Mouse (Mus musculus) olfactory bulb, adult 2 months (tissue): ENCODE data around the gene Ppard. TPM values are rescaled to one million over a fixed set of nuclear protein-coding genes. Genes with fewer than 3 reads are reported as not detected.

ENCODE experiments used
- H3K27ac ChIP-seq: fragments of 200-500 bp; 2 replicates; pipeline ENCODE4 v1.5.1; 2012; ENCODE audit warnings: low read depth, low read length; ENCODE audit not compliant: insufficient read depth
- H3K4me1 ChIP-seq: fragments of 200-500 bp; 2 replicates; pipeline ENCODE4 v1.6.1; 2012; ENCODE audit warnings: low read length; ENCODE audit not compliant: control insufficient read depth, insufficient read depth
- H3K4me3 ChIP-seq: fragments of 200-500 bp; 2 replicates; pipeline ENCODE4 v1.5.1; 2012; ENCODE audit warnings: mild to moderate bottlenecking, low read depth, low read length, moderate library complexity; ENCODE audit not compliant: insufficient read depth
- CTCF ChIP-seq: fragments of 200-500 bp; IDR thresholded peaks from 2 replicates; pipeline ENCODE4 v1.5.1; 2012; ENCODE audit warnings: low read depth, mild to moderate bottlenecking, low read length, moderate library complexity; ENCODE audit not compliant: insufficient read depth
- POLR2A ChIP-seq: fragments of 200-500 bp; IDR thresholded peaks from 2 replicates; pipeline ENCODE4 v1.6.1; 2012; ENCODE audit warnings: mild to moderate bottlenecking, low read depth, low read length, moderate library complexity; ENCODE audit not compliant: insufficient read depth
- WGBS: fragments of 180-500 bp; shearing (Covaris S2); methylation state at CpG from one replicate; pipeline ENCODE4 v1.1.7; 2018; 5-methylcytosine and 5-hydroxymethylcytosine counted together
- polyA plus RNA-seq: library from polyadenylated mRNA; stranded (reverse); fragments of >200 nt; gene quantifications from 2 replicates; pipeline ENCODE4 v1.2.4, GENCODE M21; 2012; ENCODE audit warnings: low replicate concordance; ENCODE audit not compliant: missing spikeins, insufficient read depth, insufficient read length

Ppard gene
- polyA plus RNA-seq, 1 experiment, result not detected

- TF ChIP-seq CTCF (no peak), POLR2A (no peak)
- no peak overlapping the region for H3K4me3 ChIP-seq
- H3K27ac ChIP-seq, result no peak overlapping the region
- 72% methylated on average over 11 of the region's 11 CpGs for WGBS
- H3K4me1 ChIP-seq, result peaks cover 35% of the 10 kb centered on the region
Measured at GRCm38 (mm10) chr17:28246640-28247039, 14.1 kb downstream of the Ppard start.

- Histone ChIP-seq H3K4me3 (no peak overlapping the region), H3K4me1 (peaks cover 43% of the 10 kb centered on the region), H3K27ac (no peak overlapping the region)
- 66% methylated on average over 6 of the region's 6 CpGs for WGBS
- TF ChIP-seq POLR2A (no peak), CTCF (no peak)
Measured at GRCm38 (mm10) chr17:28247613-28248012, 15.1 kb downstream of the Ppard start.

GRCm38 (mm10) chr17:28249062-28249461, 16.6 kb downstream of the Ppard start:
- no peak overlapping the region for H3K4me3 ChIP-seq
- no peak overlapping the region for H3K27ac ChIP-seq
- peaks cover 38% of the 10 kb centered on the region for H3K4me1 ChIP-seq
- WGBS, result 63% methylated on average over 12 of the region's 12 CpGs
- TF ChIP-seq POLR2A, result no peak

GRCm38 (mm10) chr17:28251579-28252280, 19.2 kb downstream of the Ppard start:
- no peak overlapping the region for H3K4me3 ChIP-seq
- TF ChIP-seq CTCF (no peak), POLR2A (no peak)
- no peak overlapping the region for H3K27ac ChIP-seq
- H3K4me1 ChIP-seq, result peaks cover 40% of the 10 kb centered on the region
- 85% methylated on average over 12 of the region's 12 CpGs for WGBS

- 65% methylated on average over 5 of the region's 5 CpGs for WGBS
- Histone ChIP-seq H3K27ac (no peak overlapping the region), H3K4me1 (peaks cover 41% of the 10 kb centered on the region), H3K4me3 (no peak overlapping the region)
- TF ChIP-seq CTCF (no peak), POLR2A (no peak)
Measured at GRCm38 (mm10) chr17:28252281-28252648, 19.8 kb downstream of the Ppard start.

- Histone ChIP-seq H3K27ac (no peak overlapping the region), H3K4me1 (peaks cover 40% of the 10 kb centered on the region), H3K4me3 (no peak overlapping the region)
- no peak for TF ChIP-seq CTCF
- TF ChIP-seq POLR2A, result no peak
- WGBS, result 87% methylated on average over 7 of the region's 7 CpGs
Measured at GRCm38 (mm10) chr17:28253216-28253615, 20.7 kb downstream of the Ppard start.

- Histone ChIP-seq H3K4me1 (peaks cover 44% of the 10 kb centered on the region), H3K4me3 (no peak overlapping the region), H3K27ac (no peak overlapping the region)
- TF ChIP-seq POLR2A (no peak), CTCF (no peak)
- WGBS, result 52% methylated on average over 4 of the region's 4 CpGs
Measured at GRCm38 (mm10) chr17:28254804-28255203, 22.3 kb downstream of the Ppard start.

- Histone ChIP-seq H3K4me3 (no peak overlapping the region), H3K27ac (no peak overlapping the region), H3K4me1 (peaks cover 46% of the 10 kb centered on the region)
- no peak for TF ChIP-seq CTCF
- 52% methylated on average over 5 of the region's 5 CpGs for whole genome bisulfite sequencing
Measured at GRCm38 (mm10) chr17:28255651-28256050, 23.2 kb downstream of the Ppard start.

- Histone ChIP-seq H3K4me1 (peaks cover 48% of the 10 kb centered on the region), H3K4me3 (no peak overlapping the region), H3K27ac (0 out of 2 replicates have a peak overlapping the region, but pooled peaks have one; percentile 62)
- WGBS, result 41% methylated on average over 13 of the region's 13 CpGs
- TF ChIP-seq CTCF, result no peak
- no peak for TF ChIP-seq POLR2A
Measured at GRCm38 (mm10) chr17:28256651-28257328, 24.3 kb downstream of the Ppard start.
